Mouse (Mus musculus) myocyte (in vitro differentiated cells): ENCODE data around the gene E130114P18Rik. TPM values are rescaled to one million over a fixed set of nuclear protein-coding genes. Genes with fewer than 3 reads are reported as not detected.

Experiments used
- H3K27me3 ChIP-seq: one replicate; pipeline ENCODE4 v1.6.1; 2011; ENCODE audit not compliant: control insufficient read depth, insufficient read depth, insufficient read length
- H3K36me3 ChIP-seq: one replicate; pipeline ENCODE4 v1.6.1; 2011; ENCODE audit not compliant: control insufficient read depth, insufficient read depth
- H3K4me2 ChIP-seq: one replicate; pipeline ENCODE4 v1.6.1; 2011; ENCODE audit warnings: low read depth, control low read depth
- H3K4me3 ChIP-seq: one replicate; pipeline ENCODE4 v1.5.1; 2011; ENCODE audit warnings: mild to moderate bottlenecking, control low read depth, moderate library complexity
- H3K79me2 ChIP-seq: one replicate; pipeline ENCODE4 v1.6.1; 2011; ENCODE audit not compliant: control insufficient read depth, insufficient read depth
- H3ac ChIP-seq: one replicate; pipeline ENCODE4 v1.6.1; 2011; ENCODE audit not compliant: control insufficient read depth, insufficient read length
- CEBPB ChIP-seq: IDR thresholded peaks from 2 replicates; pipeline ENCODE4 v1.6.1; 2011; ENCODE audit warnings: mild to moderate bottlenecking, moderate library complexity; ENCODE audit not compliant: poor library complexity, insufficient read depth, severe bottlenecking
- E2F4 ChIP-seq: IDR thresholded peaks from one replicate; pipeline ENCODE4 v1.6.1; 2011; ENCODE audit warnings: mild to moderate bottlenecking, control low read depth, moderate library complexity; ENCODE audit not compliant: insufficient read depth
- MAX ChIP-seq: IDR thresholded peaks from one replicate; pipeline ENCODE4 v1.6.1; 2011; ENCODE audit warnings: low read depth, mild to moderate bottlenecking, control low read depth
- MYOD1 ChIP-seq, 3 experiments: IDR thresholded peaks; one replicate each; pipeline ENCODE4 v1.6.1; 2011; ENCODE audit warnings: control low read depth in 2 of 3, low read depth in 2 of 3, mild to moderate bottlenecking in 2 of 3, moderate library complexity in 1 of 3; ENCODE audit not compliant: insufficient read length in 2 of 3, control insufficient read depth in 1 of 3
- MYOG ChIP-seq, 3 experiments: IDR thresholded peaks; one replicate each; pipeline ENCODE4 v1.6.1; 2011; ENCODE audit warnings: control low read depth in 2 of 3, low read depth in 2 of 3, mild to moderate bottlenecking in 2 of 3; ENCODE audit not compliant: insufficient read length in 2 of 3, control insufficient read depth in 1 of 3, insufficient read depth in 1 of 3
- POLR2A ChIP-seq: IDR thresholded peaks from one replicate; pipeline ENCODE4 v1.6.1; 2011; ENCODE audit warnings: low read depth, mild to moderate bottlenecking, control low read depth, moderate library complexity; ENCODE audit not compliant: insufficient read length
- POLR2AphosphoS2 ChIP-seq: IDR thresholded peaks from one replicate; pipeline ENCODE4 v1.6.1; 2011; ENCODE audit warnings: low read depth, control low read depth; ENCODE audit not compliant: insufficient read length
- REST ChIP-seq: IDR thresholded peaks from one replicate; pipeline ENCODE4 v1.6.1; 2011; ENCODE audit warnings: mild to moderate bottlenecking, control low read depth, moderate library complexity; ENCODE audit not compliant: insufficient read depth, insufficient read length
- SRF ChIP-seq: IDR thresholded peaks from one replicate; pipeline ENCODE4 v1.6.1; 2011; ENCODE audit warnings: low read depth; ENCODE audit not compliant: control insufficient read depth, insufficient read length
- TCF12 ChIP-seq: IDR thresholded peaks from one replicate; pipeline ENCODE4 v1.6.1; 2011; ENCODE audit warnings: mild to moderate bottlenecking, control low read depth; ENCODE audit not compliant: poor library complexity, insufficient read depth, severe bottlenecking
- TCF3 ChIP-seq: IDR thresholded peaks from one replicate; pipeline ENCODE4 v1.6.1; 2011; ENCODE audit warnings: low read depth, control low read depth; ENCODE audit not compliant: insufficient read length
- USF1 ChIP-seq: IDR thresholded peaks from one replicate; pipeline ENCODE4 v1.6.1; 2011; ENCODE audit warnings: low read depth, mild to moderate bottlenecking, control low read depth, moderate library complexity
- polyA plus RNA-seq: library from polyadenylated mRNA; unstranded; fragments of >200 nt; fragmentation: generic; extraction: Trizol; gene quantifications from one replicate; pipeline ENCODE4 v1.2.1, GENCODE M21; 2012; ENCODE audit warnings: missing spikeins

The E130114P18Rik gene
- polyA plus RNA-seq, 1 experiment: not detected

GRCm38 (mm10) chr4:97664738-97665427, 113.0 kb downstream of the E130114P18Rik start:
- no peaks in the 10 kb centered on the region for H3K27me3 ChIP-seq
- no peak overlapping the region for H3ac ChIP-seq
- H3K4me2 ChIP-seq: no peak overlapping the region
- no peaks in the 10 kb centered on the region for H3K36me3 ChIP-seq
- TF ChIP-seq E2F4 (no peak), MYOD1 (IDR thresholded peaks at IDR 0.05; ENCODE audit: control insufficient read depth in 1 of 3, insufficient read length in 2 of 3, low read depth in 2 of 3) (no peak), CEBPB (no peak), POLR2AphosphoS2 (no peak), MYOG (IDR thresholded peaks at IDR 0.05; ENCODE audit: control insufficient read depth in 1 of 3, insufficient read depth in 1 of 3, insufficient read length in 2 of 3, low read depth in 2 of 3) (no peak), TCF12 (no peak), USF1 (no peak), TCF3 (no peak), MAX (no peak), REST (no peak), POLR2A (no peak), SRF (no peak)
- H3K4me3 ChIP-seq: no peak overlapping the region
- H3K79me2 ChIP-seq: no peaks in the 10 kb centered on the region

GRCm38 (mm10) chr4:97663922-97664321, 114.0 kb downstream of the E130114P18Rik start:
- H3ac ChIP-seq: no peak overlapping the region

GRCm38 (mm10) chr4:97662841-97663240, 115.0 kb downstream of the E130114P18Rik start:
- no peak for TF ChIP-seq MAX
- no peak for TF ChIP-seq POLR2A
- TF ChIP-seq E2F4: no peak
- no peak for TF ChIP-seq TCF3
- no peak for TF ChIP-seq REST
- TF ChIP-seq TCF12: no peak

More at GRCm38 (mm10) chr4:97663922-97664321, 114.0 kb downstream of the E130114P18Rik start:
- no peak overlapping the region for H3K4me2 ChIP-seq
- H3K79me2 ChIP-seq: no peaks in the 10 kb centered on the region
- H3K4me3 ChIP-seq: no peak overlapping the region
- no peaks in the 10 kb centered on the region for H3K36me3 ChIP-seq
- TF ChIP-seq REST (no peak), SRF (no peak), TCF12 (no peak), MYOD1 (IDR thresholded peaks at IDR 0.05; ENCODE audit: control insufficient read depth in 1 of 3, insufficient read length in 2 of 3, low read depth in 2 of 3) (no peak), TCF3 (no peak)
- no peaks in the 10 kb centered on the region for H3K27me3 ChIP-seq

GRCm38 (mm10) chr4:97661611-97662273, 116.1 kb downstream of the E130114P18Rik start:
- H3K36me3 ChIP-seq: no peaks in the 10 kb centered on the region
- H3K79me2 ChIP-seq: no peaks in the 10 kb centered on the region
- H3ac ChIP-seq: no peak overlapping the region
- no peaks in the 10 kb centered on the region for H3K27me3 ChIP-seq
- no peak overlapping the region for H3K4me3 ChIP-seq
- no peak overlapping the region for H3K4me2 ChIP-seq
- TF ChIP-seq POLR2AphosphoS2: no peak

More at GRCm38 (mm10) chr4:97662841-97663240, 115.0 kb downstream of the E130114P18Rik start:
- Histone ChIP-seq H3K4me2 (no peak overlapping the region), H3K4me3 (no peak overlapping the region), H3K27me3 (no peaks in the 10 kb centered on the region), H3K79me2 (no peaks in the 10 kb centered on the region), H3ac (no peak overlapping the region), H3K36me3 (no peaks in the 10 kb centered on the region)

GRCm38 (mm10) chr4:97657586-97657985, 120.3 kb downstream of the E130114P18Rik start:
- Histone ChIP-seq H3K4me3 (no peak overlapping the region), H3K4me2 (no peak overlapping the region), H3K79me2 (no peaks in the 10 kb centered on the region), H3K27me3 (no peaks in the 10 kb centered on the region), H3ac (no peak overlapping the region), H3K36me3 (no peaks in the 10 kb centered on the region)
- TF ChIP-seq POLR2A: no peak
- TF ChIP-seq E2F4: no peak
- no peak for TF ChIP-seq MAX
- TF ChIP-seq REST: no peak
- TF ChIP-seq CEBPB: no peak
- no peak for TF ChIP-seq TCF12
